ENCODE assay signal across 25 mouse cellular contexts in the genomic region with DNA sequence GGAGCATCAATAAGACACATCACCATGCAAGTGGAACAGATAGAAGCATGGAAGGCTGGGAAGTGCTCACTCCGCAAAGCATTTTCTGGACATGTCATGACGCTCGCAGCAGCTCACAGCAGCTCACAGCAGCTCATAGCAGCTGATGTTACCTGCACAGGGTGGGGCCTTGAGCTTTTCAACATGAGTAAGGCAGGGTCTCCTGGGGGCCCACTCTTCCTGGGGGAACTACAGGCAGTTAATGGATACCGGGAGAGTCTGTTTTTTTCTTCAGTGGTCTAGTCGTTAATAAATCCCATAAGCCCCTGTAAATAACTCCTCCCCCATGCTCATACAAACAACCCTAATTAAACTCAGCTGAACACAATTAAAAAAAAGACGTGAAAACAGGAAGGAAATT. TPM values are rescaled to one million over a fixed set of nuclear protein-coding genes. Genes with fewer than 3 reads are reported as not detected.
DNase-seq lines count a peak whose midpoint lies in the region; ATAC-seq and TF ChIP-seq lines count a peak whose summit lies in the region.
"Had no signal": no experiment of that assay in that cellular context is flagged by ENCODE, and none has a peak within 500 bp of the region (broad histone marks: within the 10 kb centered on the region; RNA-seq: fewer than 3 reads in every experiment).

No protein-coding gene starts in this region.

- 0 out of 2 replicates have a peak overlapping the region, but pooled peaks have one; percentile 9 for H3K27ac ChIP-seq in forebrain, embryonic 12.5 days
- H3K27ac ChIP-seq in forebrain, embryonic 16.5 days (ENCODE audit: low read length) = no peak overlapping the region
- H3K27ac ChIP-seq in hindbrain, embryonic 13.5 days = peak overlapping the region; percentile 52
- no peak overlapping the region for H3K27ac ChIP-seq in hindbrain, postnatal 0 days
- H3K27ac ChIP-seq in limb, embryonic 12.5 days = no peak overlapping the region
- H3K27ac ChIP-seq: embryonic facial prominence, embryonic 12.5 days; forebrain, embryonic 10.5 days; heart, embryonic 10.5 days; heart, embryonic 13.5 days; hindbrain, embryonic 12.5 days had no signal

- H3K4me1 ChIP-seq in forebrain, embryonic 12.5 days = no peaks in the 10 kb centered on the region
- H3K4me1 ChIP-seq in forebrain, embryonic 16.5 days (replicated peaks; ENCODE audit: control insufficient read depth, insufficient read depth, low read length) = peaks cover 3% of the 10 kb centered on the region; the same call in 1 of the 2 replicates
- peaks cover 4% of the 10 kb centered on the region for H3K4me1 ChIP-seq in hindbrain, embryonic 13.5 days (replicated peaks)
- H3K4me1 ChIP-seq in hindbrain, postnatal 0 days (ENCODE audit: insufficient read depth, low read length) = no peaks in the 10 kb centered on the region
- H3K4me1 ChIP-seq in limb, embryonic 12.5 days (replicated peaks) = peaks cover 17% of the 10 kb centered on the region
- H3K4me1 ChIP-seq: heart, embryonic 10.5 days; heart, embryonic 13.5 days; hindbrain, embryonic 12.5 days had no signal

- no peak overlapping the region for H3K4me3 ChIP-seq in forebrain, embryonic 12.5 days (replicated peaks)
- no peak overlapping the region for H3K4me3 ChIP-seq in forebrain, embryonic 16.5 days (replicated peaks; ENCODE audit: low read length)
- H3K4me3 ChIP-seq in hindbrain, embryonic 13.5 days = no peak overlapping the region
- no peak overlapping the region for H3K4me3 ChIP-seq in hindbrain, postnatal 0 days (ENCODE audit: low read length)
- no peak overlapping the region for H3K4me3 ChIP-seq in limb, embryonic 12.5 days (replicated peaks)
- H3K4me3 ChIP-seq: embryonic facial prominence, embryonic 12.5 days; forebrain, embryonic 10.5 days; heart, adult 2 months; heart, embryonic 10.5 days; heart, embryonic 13.5 days; hindbrain, embryonic 12.5 days had no signal

- H3K4me2 ChIP-seq in forebrain, embryonic 12.5 days = no peak overlapping the region
- H3K4me2 ChIP-seq in forebrain, embryonic 16.5 days (ENCODE audit: low read length) = no peak overlapping the region
- no peak overlapping the region for H3K4me2 ChIP-seq in hindbrain, embryonic 13.5 days
- no peak overlapping the region for H3K4me2 ChIP-seq in hindbrain, postnatal 0 days (ENCODE audit: low read depth, low read length)
- peak overlapping the region; percentile 9; the same call in 1 of the 2 replicates for H3K4me2 ChIP-seq in limb, embryonic 12.5 days
- H3K4me2 ChIP-seq: embryonic facial prominence, embryonic 12.5 days; heart, embryonic 13.5 days; hindbrain, embryonic 12.5 days had no signal

- H3K9ac ChIP-seq in forebrain, embryonic 12.5 days = no peak overlapping the region
- no peak overlapping the region for H3K9ac ChIP-seq in forebrain, embryonic 16.5 days (replicated peaks; ENCODE audit: low read depth, low read length)
- H3K9ac ChIP-seq in hindbrain, embryonic 13.5 days = no peak overlapping the region
- H3K9ac ChIP-seq in hindbrain, postnatal 0 days (replicated peaks; ENCODE audit: low read length) = no peak overlapping the region
- H3K9ac ChIP-seq in limb, embryonic 12.5 days (replicated peaks) = no peak overlapping the region
- H3K9ac ChIP-seq: embryonic facial prominence, embryonic 12.5 days; heart, embryonic 13.5 days; hindbrain, embryonic 12.5 days had no signal

- WGBS in forebrain, embryonic 12.5 days = 65% methylated on average over 6 of the region's 6 CpGs
- 46% methylated on average over 6 of the region's 6 CpGs for WGBS in forebrain, embryonic 16.5 days
- WGBS in hindbrain, embryonic 13.5 days = 61% methylated on average over 6 of the region's 6 CpGs
- WGBS in hindbrain, postnatal 0 days = 72% methylated on average over 6 of the region's 6 CpGs
- WGBS in limb, embryonic 12.5 days = 38% methylated on average over 6 of the region's 6 CpGs

- H3K36me3 ChIP-seq in forebrain, embryonic 12.5 days (replicated peaks) = no peaks in the 10 kb centered on the region
- no peaks in the 10 kb centered on the region for H3K36me3 ChIP-seq in forebrain, embryonic 16.5 days (ENCODE audit: control insufficient read depth, insufficient read depth)
- H3K36me3 ChIP-seq in hindbrain, embryonic 13.5 days = no peaks in the 10 kb centered on the region
- H3K36me3 ChIP-seq in hindbrain, postnatal 0 days (ENCODE audit: insufficient read depth, low read length) = no peaks in the 10 kb centered on the region
- no peaks in the 10 kb centered on the region for H3K36me3 ChIP-seq in limb, embryonic 12.5 days
- H3K36me3 ChIP-seq: embryonic facial prominence, embryonic 12.5 days; forebrain, embryonic 10.5 days; G1E; heart, embryonic 10.5 days; heart, embryonic 13.5 days; hindbrain, embryonic 12.5 days had no signal

- TF ChIP-seq CTCF in hindbrain, postnatal 0 days (IDR thresholded peaks at IDR 0.05; ENCODE audit: low read depth) = no peak

- DNase-seq in hindbrain, postnatal 0 days (ENCODE audit: low spot score) = no peak
- DNase-seq in frontal cortex, postnatal 36 days (ENCODE audit: low spot score in 2 of 2) = no peak
- DNase-seq: adrenal gland, postnatal 10 days; B cell, adult 2 months; cerebellum, adult 18-20 months; cerebellum, adult 9-10 months; cerebellum, postnatal 14 days; gastrocnemius, postnatal 14 days had no signal

- H3K27me3 ChIP-seq in forebrain, embryonic 12.5 days = no peaks in the 10 kb centered on the region
- no peaks in the 10 kb centered on the region for H3K27me3 ChIP-seq in forebrain, embryonic 16.5 days (replicated peaks; ENCODE audit: control insufficient read depth, insufficient read depth, low read length)
- H3K27me3 ChIP-seq in hindbrain, embryonic 13.5 days = no peaks in the 10 kb centered on the region
- H3K27me3 ChIP-seq in hindbrain, postnatal 0 days (ENCODE audit: insufficient read depth, low read length) = no peaks in the 10 kb centered on the region
- no peaks in the 10 kb centered on the region for H3K27me3 ChIP-seq in limb, embryonic 12.5 days
- H3K27me3 ChIP-seq: CH12.LX; embryonic facial prominence, embryonic 12.5 days; heart, embryonic 13.5 days; hindbrain, embryonic 12.5 days; Patski had no signal

- H3K9me3 ChIP-seq in forebrain, embryonic 12.5 days = no peaks in the 10 kb centered on the region
- H3K9me3 ChIP-seq in forebrain, embryonic 16.5 days (ENCODE audit: control insufficient read depth, low read length) = no peaks in the 10 kb centered on the region
- no peaks in the 10 kb centered on the region for H3K9me3 ChIP-seq in hindbrain, embryonic 13.5 days
- H3K9me3 ChIP-seq in hindbrain, postnatal 0 days (ENCODE audit: low read length) = no peaks in the 10 kb centered on the region
- no peaks in the 10 kb centered on the region for H3K9me3 ChIP-seq in limb, embryonic 12.5 days
- H3K9me3 ChIP-seq: embryonic facial prominence, embryonic 12.5 days; forebrain, embryonic 10.5 days; G1E; heart, embryonic 10.5 days; heart, embryonic 13.5 days; hindbrain, embryonic 12.5 days had no signal

- no peak for ATAC-seq in forebrain, embryonic 12.5 days (ENCODE audit: low FRiP score)
- no peak for ATAC-seq in forebrain, embryonic 16.5 days
- no peak for ATAC-seq in hindbrain, embryonic 13.5 days (ENCODE audit: low FRiP score)
- ATAC-seq in hindbrain, postnatal 0 days = no peak
- ATAC-seq in limb, embryonic 12.5 days (ENCODE audit: insufficient number of reproducible peaks, insufficient read depth, low FRiP score, low TSS enrichment, low read depth) = no peak
- ATAC-seq: forebrain, embryonic 14.5 days; hindbrain, embryonic 16.5 days; inflammation-experienced regulatory T-cells, adult 6 months; intestine, embryonic 16.5 days; Patski had no signal

RNA-seq across cellular contexts. Expression of a gene that starts 8.7 kb away (rescaled TPM):
- 5.3 and 6.1 TPM in 2 replicates for polyA plus RNA-seq in forebrain, embryonic 12.5 days (2016; fragmentation: Nextera tagmentation; extraction: Ambion mirVana)
- 7.3 and 8.4 TPM in 2 replicates for polyA plus RNA-seq in forebrain, embryonic 16.5 days (2015; fragmentation: Nextera tagmentation; extraction: Ambion mirVana)
- polyA plus RNA-seq in hindbrain, embryonic 13.5 days (2015; fragmentation: Nextera tagmentation; extraction: Ambion mirVana) = 9.5 and 9.7 TPM in 2 replicates
- 20.4 and 23.9 TPM in 2 replicates for total RNA-seq in hindbrain, postnatal 0 days (2014; rRNA removed)
- 7.9 and 8.6 TPM in 2 replicates for polyA plus RNA-seq in hindbrain, postnatal 0 days (2015; fragmentation: Nextera tagmentation; extraction: Ambion mirVana)
- 2.3 and 3.0 TPM in 2 replicates for polyA plus RNA-seq in limb, embryonic 12.5 days (2016; fragmentation: Nextera tagmentation; extraction: Ambion mirVana)
- polyA plus RNA-seq: G1E; inflammation-experienced regulatory T-cells, adult 6 months had no signal

RNA-seq across cellular contexts. Expression of a gene that starts 30.7 kb away (rescaled TPM):
- polyA plus RNA-seq in forebrain, embryonic 12.5 days (2016; fragmentation: Nextera tagmentation; extraction: Ambion mirVana) = 92.2 and 103 TPM in 2 replicates
- polyA plus RNA-seq in forebrain, embryonic 16.5 days (2015; fragmentation: Nextera tagmentation; extraction: Ambion mirVana) = 190 and 195 TPM in 2 replicates
- 133 and 140 TPM in 2 replicates for polyA plus RNA-seq in hindbrain, embryonic 13.5 days (2015; fragmentation: Nextera tagmentation; extraction: Ambion mirVana)
- total RNA-seq in hindbrain, postnatal 0 days (2014; rRNA removed) = 235 and 238 TPM in 2 replicates
- 167 and 180 TPM in 2 replicates for polyA plus RNA-seq in hindbrain, postnatal 0 days (2015; fragmentation: Nextera tagmentation; extraction: Ambion mirVana)
- polyA plus RNA-seq in limb, embryonic 12.5 days (2016; fragmentation: Nextera tagmentation; extraction: Ambion mirVana) = 87.3 and 87.7 TPM in 2 replicates

Comparison
In these comparisons a context has a peak if more than half of its experiments do, and no peak if none do; other contexts are left out.
1. H3K27ac ChIP-seq: peak in forebrain, embryonic 12.5 days (single experiment) and hindbrain, embryonic 13.5 days (single experiment); none in forebrain, embryonic 16.5 days (single experiment), hindbrain, postnatal 0 days (single experiment) and limb, embryonic 12.5 days (single experiment).